Mouse (Mus musculus) NIH3T3 (cell line): ENCODE data around the gene Tmem248.
A peak's percentile ranks its signal among the peaks of the same experiment; 100 is the strongest.

ENCODE experiments used
- DNase-seq: peaks from one replicate; pipeline ENCODE4 v3.0.0-alpha.2; 2012; ENCODE audit warnings: low read depth

The Tmem248 gene

DNA sequence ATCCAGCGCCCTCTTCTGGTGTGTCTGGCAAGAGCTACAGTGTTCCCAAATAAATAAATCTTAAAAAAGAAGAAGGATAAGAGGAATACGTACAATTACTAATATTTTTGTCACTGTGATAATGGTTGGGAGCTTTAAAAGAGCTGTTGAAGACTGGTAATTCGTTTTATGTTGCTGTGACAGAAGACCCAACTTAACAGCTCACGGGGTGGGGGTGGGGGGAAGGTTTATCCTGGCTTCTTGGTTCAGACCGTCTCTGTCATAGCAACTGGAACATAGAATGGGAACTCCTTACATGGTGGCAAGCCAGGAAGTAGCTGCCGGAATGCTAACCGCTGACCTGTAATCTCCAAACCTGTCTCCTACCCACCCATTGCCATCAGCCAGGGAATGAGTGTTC is at the start of gene Tmem248:
Gene Tmem248 (plus strand): TSS at position 301 of the 400 bp plus-strand sequence.
- no peak for DNase-seq

DNA sequence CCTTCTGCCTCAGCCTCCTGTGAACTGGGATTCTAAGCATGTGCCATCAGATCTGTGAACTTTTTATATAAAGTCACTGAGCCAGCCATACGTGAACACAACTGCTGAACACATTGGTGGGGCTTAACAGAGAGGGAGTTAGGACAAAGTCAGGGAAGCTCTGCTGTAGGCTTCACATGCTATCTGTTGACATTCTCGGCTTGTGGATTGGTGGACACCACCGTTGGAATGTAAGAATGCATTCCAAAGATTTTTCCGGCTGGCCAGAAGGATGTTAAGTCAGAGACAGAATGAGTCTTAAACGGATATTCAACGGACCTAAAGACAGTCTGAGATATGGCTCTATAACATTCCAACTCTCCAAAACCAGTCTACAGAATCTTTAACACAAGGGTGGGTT is 47.8 kb upstream of the Tmem248 start:
- no peak for DNase-seq

DNA sequence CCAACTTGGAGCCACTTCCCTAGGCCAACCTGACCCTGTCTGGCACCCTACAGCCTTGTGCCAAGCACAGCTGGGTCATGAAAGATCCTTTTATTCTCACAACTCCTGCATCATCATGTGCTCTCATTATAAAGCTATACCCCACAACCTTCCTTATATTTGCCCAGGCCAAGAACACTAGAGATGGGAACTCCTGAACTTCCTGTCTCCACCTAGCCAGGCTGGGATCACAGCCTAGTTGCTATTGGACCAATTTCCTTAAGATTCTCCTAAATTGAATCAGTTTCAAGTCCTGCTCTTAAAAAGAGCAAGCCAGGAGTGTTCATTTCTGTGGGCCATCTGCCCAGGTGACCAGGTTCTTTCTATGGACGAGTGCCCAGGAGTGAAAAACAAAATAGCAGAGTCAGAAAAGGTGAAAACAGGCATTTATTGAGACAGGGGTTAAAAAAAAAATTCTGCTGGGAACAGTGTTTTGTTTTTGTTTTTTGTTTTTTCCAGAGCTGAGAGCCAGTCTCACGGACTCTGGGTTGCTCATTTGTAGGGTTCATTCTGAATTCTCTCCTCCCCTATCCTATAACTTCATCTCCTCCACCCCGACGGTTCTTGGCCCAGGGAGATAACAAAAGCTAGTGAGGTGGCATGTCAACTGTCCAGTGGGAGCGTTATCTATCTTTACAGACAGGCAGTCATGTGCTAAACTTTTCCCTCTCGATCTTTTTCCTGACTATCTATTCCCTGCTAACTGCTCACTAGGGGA is 46.0 kb upstream of the Tmem248 start:
- DNase-seq, result no peak

DNA sequence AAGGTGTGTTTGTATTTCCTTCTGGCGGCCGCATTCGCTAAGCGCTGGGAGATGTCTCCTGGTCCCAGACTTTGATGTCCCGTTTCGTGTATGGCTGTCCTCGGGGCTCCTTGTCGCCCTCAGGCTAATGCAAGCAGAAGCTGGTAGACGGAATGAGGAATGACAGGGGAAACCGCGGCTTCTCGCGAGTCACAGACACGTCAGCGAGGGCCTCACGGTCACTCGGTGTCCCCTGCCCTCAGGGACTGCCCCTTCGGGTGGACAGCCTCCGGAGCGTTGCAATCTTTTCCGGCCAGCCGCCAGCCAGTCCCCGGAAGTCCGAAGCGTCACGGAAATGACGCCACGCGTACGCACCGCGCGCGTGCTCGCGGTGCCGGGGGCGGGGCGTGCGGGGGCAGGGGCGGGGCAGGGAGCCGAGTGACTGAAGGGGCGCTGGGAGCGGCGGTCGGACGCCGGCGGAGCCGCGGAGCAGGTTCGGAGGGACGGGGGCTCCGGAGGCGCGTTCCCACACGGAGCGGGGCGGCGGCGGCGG is 45.4 kb upstream of the Tmem248 start, which contains the start of gene Rabgef1:
Gene Rabgef1 (plus strand): TSS at position 376 of the 532 bp plus-strand sequence.
- DNase-seq, result peak; percentile 94

DNA sequence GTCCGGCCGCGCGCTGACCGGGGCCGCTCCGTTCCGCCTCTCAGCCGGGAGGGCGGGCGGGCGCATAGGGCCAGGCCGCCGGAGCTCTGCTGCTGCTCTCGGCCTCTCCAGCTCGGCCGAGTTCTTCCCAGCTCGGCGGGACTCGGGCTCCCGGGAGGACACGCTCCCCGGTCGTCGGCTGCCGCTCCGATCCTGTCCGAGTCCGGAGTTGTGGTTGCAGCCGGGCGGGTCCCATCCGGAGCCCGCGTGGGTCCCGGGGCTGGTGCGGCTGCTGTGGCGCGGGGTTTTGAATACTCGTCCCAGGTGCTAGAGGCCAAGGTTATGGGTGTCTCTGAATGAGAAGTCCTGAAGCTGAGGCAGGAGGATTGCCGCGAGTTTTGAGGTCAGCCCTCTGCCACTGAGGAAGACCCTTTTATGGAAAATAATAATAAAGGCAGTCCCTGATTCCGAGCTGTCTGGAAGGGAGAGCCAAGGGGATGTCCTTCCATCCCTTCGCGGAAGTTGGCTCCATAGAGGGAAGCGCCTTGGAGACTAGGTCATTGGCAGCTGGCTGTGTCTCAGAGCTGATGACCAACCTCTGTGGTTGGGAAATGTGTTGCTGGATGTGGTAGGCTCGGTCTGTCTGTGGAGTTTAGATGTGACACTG is 44.8 kb upstream of the Tmem248 start:
- peak; percentile 72 for DNase-seq

DNA sequence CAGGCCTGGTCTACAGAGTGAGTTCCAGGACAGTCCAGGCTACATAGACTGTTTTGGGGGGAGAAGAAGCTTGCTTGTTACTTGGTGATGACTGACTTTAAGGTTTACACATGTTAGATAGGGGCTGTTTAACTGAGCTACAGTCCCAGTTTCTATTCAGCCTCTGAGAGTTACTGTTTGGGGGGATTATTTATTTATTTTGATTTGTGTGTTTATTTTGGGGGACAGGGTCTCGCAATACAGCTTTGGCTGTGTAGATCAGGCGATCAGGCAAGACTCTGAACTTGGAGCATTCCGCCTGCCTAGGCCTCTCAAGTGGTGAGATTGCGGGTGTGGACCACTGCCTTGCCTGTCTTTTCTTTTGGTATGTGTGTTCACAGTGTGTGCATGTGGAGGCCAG is 43.9 kb upstream of the Tmem248 start:
- no peak for DNase-seq

DNA sequence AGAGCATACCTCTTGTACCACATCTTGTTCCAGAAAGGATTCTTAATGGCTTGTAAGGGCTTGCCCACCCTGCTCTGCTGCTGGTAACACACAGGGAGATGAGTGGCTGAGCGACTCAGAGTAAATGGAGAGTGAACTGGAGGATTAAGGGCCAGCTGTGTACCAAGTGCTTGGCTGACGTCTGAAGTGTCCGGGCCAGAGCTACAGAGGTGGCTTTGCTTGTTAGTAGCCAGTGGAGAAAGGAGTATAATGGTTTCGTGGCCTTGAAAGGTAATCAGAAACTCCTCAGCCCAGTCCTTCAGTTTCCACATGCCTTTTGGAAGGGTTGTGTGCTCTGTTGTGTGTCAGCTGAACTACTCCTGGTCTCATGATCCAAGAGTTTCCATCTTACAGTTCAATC is 39.0 kb upstream of the Tmem248 start:
- no peak for DNase-seq

DNA sequence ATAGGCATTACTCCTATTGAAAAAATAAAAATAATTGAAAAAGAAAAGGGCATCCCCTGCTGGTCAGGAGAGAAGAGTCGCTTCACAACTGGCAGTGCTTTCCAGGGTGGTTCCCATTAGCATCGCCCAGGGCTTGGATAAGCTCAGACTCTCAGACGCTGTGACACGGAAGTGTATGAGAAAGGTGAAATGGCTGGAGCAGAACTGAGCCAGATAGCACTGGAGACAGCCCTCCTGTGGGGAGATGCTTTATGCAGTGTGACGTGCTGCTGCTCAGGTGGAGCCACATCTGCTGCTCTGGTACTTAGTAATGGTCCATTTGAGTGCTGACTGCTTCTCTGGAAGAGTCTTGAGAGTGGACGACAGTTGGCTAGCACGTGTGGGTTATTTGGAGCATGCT is 36.5 kb upstream of the Tmem248 start:
- no peak for DNase-seq

DNA sequence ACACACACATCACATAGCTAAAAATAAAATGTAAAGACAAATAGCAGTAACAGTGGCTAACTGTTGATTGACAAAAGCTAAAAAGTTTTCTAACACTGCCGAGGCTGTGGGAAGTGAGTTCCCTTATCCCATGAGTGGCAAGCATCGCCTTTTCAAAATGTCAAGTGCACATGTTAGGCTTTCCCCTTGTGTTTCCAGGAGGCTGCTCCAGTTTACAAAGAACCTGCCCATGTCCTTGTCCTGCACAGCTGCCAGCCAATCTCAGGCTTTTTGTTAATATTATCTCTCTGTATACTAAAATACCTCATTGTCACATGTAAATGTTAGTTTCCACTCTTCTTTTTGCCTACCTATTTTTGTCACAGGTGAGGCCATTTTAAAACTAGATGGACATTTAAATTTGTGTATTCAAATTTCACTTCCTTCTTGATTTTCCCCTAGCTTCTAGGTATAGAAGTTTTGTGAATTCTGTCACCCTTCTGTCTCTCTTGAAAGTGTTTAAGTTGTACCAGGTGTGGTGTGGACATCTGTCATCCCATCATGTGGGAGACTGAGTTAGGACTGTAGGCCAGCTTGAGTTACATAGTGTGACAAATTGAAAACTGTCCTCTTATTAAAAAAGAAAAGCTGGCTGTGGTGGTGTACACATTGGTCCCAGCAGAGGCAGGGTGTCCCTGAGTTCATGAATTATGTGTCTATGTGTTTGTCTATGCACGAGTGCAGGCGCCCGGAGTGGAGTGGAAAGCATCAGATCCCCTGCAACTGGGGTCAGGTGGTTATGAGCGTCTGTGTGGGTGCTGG is 34.9 kb upstream of the Tmem248 start:
- DNase-seq, result no peak

DNA sequence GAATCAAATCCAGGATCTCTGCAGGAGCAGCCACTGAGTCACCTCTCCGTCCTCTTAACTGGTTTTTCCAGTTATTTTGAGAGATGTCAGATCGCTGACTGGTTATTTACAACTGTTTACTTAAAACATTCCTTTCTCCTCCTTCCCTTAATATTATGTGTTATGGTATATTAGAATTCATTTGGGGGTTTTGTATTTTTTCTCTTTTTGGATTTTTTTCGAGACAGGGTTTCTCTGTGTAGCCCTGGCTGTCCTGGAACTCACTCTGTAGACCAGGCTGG is 34.4 kb upstream of the Tmem248 start:
- DNase-seq, result peak; percentile 48

DNA sequence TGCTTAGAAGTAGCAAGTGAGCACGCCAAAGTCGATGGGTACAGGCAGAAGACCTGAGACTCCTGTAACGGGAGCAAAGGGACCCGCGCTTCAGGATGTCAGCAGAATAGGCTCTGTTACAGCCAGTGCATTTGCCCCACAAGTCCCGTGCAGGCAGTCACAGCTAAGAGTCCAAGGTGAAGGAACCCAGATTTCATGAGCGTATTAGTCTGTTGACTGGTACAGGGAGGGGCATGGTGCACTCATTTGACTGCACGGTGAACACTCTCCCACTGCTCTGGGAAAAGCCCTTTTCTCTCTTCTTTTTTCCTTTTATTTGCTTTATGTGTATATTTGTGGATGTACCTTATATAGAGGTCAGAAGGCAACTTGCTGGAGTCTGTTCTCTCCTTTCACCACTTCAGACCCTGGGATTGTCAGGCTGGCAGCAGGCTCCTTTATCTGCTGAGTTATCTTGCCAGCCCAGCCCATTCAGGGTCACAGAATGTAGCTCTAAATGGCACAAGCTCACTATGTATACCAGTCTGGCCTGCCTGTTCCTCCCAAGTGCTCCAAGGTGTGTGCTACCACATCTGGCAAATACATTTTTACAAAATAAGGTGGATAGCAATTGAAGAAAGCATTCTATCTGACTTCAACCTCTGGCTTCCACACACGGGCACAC is 32.6 kb upstream of the Tmem248 start:
- DNase-seq, result no peak

DNA sequence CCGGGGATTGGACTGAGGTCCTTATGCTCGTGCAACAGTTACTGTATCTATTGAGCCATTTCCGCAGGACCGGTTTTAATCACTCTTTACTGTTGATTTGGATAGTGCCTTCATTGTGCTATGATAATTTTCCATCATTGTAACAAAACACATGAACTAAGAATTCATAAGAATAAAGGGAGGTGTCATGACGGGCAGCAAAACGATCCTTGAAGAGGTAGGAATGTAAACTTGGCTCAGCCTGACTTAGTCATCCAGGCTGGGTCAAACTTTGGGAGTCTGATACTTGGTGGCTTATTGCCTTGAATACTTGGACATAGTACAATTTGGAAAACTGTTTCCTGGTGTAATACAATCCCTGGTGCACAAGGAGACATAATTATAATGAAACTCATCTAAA is 31.6 kb upstream of the Tmem248 start:
- DNase-seq, result peak; percentile 67

DNA sequence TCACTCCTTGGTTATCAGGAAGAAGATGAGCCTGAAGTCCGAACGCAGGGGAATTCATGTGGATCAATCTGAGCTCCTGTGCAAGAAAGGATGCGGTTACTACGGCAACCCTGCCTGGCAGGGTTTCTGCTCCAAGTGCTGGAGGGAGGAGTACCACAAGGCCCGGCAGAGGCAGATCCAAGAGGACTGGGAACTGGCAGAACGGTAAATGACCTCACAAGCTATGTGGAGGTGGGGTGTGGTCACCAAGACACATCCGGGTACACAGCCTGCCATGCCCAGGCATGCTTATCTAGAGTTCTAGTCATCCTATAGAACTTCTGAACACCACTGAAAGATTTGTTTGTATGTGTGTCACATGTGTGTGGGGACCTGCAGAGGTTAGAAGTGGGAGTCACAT is 29.5 kb upstream of the Tmem248 start:
- DNase-seq, result no peak

DNA sequence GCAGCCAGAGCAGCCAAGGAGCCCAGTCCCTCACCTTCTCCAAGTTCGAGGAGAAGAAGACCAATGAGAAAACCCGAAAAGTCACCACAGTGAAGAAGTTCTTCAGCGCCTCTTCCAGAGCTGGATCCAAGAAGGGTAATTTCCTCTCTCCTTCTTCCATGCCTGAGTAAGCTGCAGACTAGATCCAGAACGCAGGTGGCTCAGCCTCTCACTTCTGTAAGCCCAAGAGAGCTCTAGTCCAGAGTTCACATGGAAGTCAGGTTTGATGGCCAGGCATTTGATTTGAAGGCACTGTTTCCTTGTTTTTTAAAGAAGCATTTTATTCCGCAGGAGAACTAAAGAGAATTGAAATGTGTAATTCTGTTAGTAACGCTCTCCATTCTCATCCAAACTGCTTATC is 26.0 kb upstream of the Tmem248 start:
- no peak for DNase-seq

DNA sequence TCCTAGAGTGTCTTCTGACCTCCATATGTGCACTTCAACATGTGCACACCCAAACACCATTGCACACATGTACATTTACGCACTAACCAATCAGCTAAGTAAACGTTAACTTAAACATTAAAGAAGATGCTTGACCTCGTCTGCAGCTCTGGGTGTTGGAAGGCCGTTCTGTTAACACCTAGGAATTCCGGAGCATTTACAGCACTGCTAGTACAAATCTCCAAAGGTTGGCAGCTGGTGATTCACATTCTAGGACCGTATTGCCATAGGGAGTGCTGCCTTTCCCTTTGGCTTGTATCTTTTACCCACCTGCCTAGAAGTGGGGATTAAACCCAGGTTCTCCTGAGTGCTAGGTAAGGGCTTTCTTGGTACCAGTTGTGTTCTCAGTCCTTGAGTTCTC is 25.0 kb upstream of the Tmem248 start:
- no peak for DNase-seq

DNA sequence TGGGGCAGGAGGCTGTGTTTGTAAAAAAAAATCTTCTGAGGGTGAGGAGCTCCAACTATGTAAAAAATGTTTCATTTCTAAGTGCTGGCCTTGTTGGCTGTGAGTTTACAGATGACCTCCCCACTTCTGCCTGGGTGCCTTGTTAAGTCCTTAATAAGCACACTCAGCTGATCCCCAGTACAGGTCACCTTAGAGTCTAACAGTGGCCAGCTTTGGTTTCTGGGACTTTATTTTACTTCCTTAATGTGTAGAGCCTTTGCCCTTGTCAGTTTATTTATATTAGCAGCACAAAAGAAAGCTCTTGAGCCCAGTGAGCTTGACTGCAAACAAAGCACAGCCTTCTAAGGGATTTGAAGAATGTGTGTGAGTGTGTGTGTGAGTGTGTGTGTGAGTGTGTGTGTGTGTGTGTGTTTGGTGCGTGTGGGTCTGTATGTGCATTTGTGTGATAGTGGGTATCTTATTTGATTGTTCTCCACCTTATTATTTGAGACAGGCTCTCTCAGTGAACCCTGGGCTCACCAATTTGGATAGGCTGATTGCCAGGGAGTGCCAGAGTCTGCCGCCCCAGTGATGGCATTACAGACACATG is 24.4 kb upstream of the Tmem248 start:
- DNase-seq, result no peak

DNA sequence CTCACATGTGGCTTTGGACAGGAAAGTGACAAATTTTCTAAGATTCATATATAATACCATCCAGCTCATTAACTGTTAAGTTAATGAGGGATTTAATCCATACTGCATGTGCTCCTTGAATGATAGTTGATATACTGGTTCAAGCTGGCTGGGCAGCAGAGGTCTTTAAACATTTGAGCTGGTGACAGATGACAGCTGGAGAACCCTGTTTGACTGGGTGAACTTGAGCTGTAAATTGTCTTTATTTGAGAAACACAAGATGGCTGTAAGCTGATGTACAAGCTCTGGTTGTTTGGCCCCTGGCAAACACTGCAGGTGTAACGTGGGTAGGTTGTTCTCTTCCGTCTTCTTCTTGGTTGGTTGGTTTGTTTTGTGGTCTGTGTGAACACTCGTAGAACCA is 23.1 kb upstream of the Tmem248 start:
- DNase-seq, result no peak

DNA sequence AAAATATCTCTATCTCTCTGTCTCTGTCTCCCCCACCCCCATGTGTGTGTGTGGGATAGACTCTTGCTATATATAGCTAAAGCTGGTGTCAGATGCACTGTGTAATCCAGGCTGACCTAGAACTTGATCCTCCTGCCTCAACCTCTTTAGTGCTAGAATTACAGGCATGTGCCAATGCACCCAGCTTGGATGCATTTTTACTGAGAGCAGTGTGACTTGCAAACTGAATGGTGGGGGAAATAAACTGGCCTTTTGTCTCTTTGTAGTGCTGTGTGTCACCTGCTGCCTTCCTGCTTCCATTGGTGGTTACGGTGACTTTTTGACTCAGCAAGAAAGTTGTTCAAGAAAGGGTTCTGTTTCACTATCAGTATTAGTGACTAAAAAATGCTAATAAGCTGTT is 20.6 kb upstream of the Tmem248 start:
- DNase-seq, result no peak

DNA sequence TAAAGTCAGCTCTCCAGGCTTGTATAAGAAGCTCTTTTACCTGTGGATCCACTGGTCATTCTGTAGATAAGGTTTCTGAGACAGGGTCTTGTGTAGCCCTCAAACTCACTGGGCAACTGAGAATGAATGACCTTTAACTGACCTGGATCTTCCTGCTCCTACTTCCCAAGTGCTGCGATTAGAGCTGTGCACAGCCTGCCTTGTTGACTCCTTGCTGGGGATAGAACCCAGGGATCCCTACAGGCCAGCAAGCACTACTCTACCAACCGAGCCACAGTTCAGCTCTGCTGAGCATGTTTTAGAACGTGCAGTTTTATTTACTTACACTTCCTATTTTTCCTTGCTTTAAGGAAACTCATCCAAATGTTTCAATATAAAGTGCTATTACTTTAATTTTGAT is 19.4 kb upstream of the Tmem248 start:
- no peak for DNase-seq

DNA sequence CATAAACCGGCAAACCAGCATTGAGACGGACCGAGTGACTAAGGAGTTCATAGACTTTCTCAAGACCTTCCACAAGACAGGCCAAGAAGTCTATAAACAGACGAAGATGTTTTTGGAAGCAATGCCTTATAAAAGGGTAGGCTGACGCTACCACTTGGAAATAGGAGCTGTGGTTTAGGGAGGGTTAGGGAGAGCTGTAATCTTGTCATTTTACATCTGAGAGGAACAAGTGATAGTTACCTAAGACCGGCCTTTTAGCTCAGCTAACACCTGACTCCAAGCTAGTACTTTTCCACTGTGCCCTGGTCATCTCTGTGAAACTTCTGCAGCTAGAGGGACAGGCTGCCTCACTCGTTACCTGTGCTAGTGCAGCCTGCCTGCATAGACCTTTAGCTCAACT is 18.9 kb upstream of the Tmem248 start:
- no peak for DNase-seq

DNA sequence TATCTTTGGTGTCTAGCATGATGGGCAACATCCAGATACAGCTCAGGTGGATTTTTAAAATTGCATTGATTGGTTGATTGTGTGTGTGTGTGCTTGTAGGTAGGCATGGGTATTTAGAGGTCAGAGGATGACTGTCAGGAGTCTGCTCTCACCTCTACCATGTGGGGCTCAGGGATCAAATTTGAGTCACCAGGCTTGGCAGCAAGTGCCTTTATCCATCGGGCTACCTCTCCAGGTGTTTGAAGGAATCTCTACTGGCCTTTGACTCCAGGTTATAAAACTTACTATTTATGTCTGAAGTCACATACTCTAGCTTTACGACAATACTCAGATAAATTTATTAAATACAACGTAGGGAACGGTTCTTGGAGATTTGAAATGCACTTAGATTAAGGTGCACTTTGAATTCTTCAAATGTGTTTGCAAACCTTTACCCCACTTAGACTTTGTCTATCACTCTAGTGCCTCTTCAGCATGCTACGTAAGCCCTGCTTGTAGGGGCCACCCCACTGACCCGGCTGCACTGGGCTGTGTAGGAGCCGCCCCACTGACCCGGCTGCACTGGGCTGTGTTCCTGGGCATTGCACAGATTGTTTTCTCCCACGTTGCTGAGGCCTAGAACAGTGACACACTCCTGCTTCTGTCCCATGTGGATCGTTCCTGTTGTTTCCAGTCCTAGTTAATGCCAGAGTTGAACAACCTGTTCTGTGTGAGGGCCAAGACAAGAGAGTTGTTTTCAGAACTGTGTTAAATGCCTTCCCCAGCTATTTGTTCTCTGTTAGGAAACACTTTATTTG is 16.4 kb upstream of the Tmem248 start:
- DNase-seq, result no peak
